Mouse (Mus musculus) cortical plate, adult 2 months (tissue): ENCODE measurements around the gene Prkag1. TPM values are rescaled to one million over a fixed set of nuclear protein-coding genes. Genes with fewer than 3 reads are reported as not detected.

ENCODE experiments used
- H3K27ac ChIP-seq: fragments of 200-500 bp; 2 replicates; pipeline ENCODE4 v1.5.1; 2012; ENCODE audit warnings: low read length, control low read depth, inconsistent platforms; ENCODE audit not compliant: insufficient read depth
- H3K4me1 ChIP-seq: fragments of 200-500 bp; 2 replicates; pipeline ENCODE4 v1.6.1; 2011; ENCODE audit warnings: low read length; ENCODE audit not compliant: control insufficient read depth, insufficient read depth
- H3K4me3 ChIP-seq: fragments of 200-500 bp; 2 replicates; pipeline ENCODE4 v1.5.1; 2011; ENCODE audit warnings: mild to moderate bottlenecking, low read length, control low read depth; ENCODE audit not compliant: insufficient read depth
- CTCF ChIP-seq: fragments of 200-500 bp; IDR thresholded peaks from 2 replicates; pipeline ENCODE4 v1.5.1; 2011; ENCODE audit warnings: mild to moderate bottlenecking, control low read depth, low read length; ENCODE audit not compliant: insufficient read depth; ENCODE audit errors: extremely low read depth
- POLR2A ChIP-seq: fragments of 200-500 bp; IDR thresholded peaks from 2 replicates; pipeline ENCODE4 v1.6.1; 2011; ENCODE audit warnings: mild to moderate bottlenecking, low read length, control low read depth; ENCODE audit not compliant: insufficient read depth; ENCODE audit errors: extremely low read depth
- polyA plus RNA-seq: library from polyadenylated mRNA; depleted of rRNA; stranded (reverse); fragments of >200 nt; gene quantifications from 2 replicates; pipeline ENCODE4 v1.2.3, GENCODE M21; 2012

Gene Prkag1
- polyA plus RNA-seq, 1 experiment: 71.3 TPM

DNA sequence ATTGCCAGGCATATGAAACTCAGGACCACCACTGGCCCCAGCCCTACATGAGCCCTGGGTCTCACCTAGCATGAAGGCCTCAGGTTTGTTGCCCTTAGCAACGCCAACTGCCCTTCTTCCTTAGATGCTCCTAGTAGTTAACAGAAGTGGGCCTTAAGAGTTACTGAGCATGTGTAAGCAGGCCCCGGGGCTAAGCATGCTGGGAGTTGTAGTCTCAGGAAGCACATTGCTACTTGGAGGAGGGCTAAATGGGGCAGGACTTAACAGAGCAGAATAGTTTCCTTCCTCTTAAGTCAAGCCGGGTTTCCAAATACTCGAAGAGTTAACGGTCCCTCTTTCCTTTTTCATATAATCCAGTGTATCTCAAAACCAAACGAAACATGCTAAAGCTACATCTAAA is 36.0 kb upstream of the Prkag1 start:
- Histone ChIP-seq H3K4me3 (no peak overlapping the region), H3K27ac (no peak overlapping the region), H3K4me1 (peaks cover 11% of the 10 kb centered on the region)
- TF ChIP-seq CTCF: no peak
- TF ChIP-seq POLR2A: no peak

DNA sequence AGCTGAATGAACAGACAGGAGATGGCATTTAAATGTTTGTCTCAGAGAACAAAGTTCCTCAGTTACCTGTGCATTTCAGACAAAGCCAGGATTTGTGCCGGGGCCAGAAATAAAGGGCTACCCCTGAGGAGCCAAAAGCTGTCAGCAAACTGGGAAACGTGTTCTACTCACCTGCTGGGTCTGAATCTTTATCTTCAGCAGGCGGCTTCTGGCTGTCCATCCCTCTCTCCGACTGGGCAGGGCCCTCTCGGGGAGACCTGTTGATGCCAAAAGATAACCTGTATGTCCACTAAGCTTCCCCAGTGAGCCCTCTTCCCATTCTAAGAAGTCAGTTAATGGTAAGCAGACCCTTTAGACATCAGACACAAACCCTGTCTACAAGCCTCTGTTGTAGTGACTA is 35.2 kb upstream of the Prkag1 start:
- Histone ChIP-seq H3K4me3 (no peak overlapping the region), H3K4me1 (peaks cover 11% of the 10 kb centered on the region), H3K27ac (no peak overlapping the region)
- TF ChIP-seq CTCF (no peak), POLR2A (no peak)

DNA sequence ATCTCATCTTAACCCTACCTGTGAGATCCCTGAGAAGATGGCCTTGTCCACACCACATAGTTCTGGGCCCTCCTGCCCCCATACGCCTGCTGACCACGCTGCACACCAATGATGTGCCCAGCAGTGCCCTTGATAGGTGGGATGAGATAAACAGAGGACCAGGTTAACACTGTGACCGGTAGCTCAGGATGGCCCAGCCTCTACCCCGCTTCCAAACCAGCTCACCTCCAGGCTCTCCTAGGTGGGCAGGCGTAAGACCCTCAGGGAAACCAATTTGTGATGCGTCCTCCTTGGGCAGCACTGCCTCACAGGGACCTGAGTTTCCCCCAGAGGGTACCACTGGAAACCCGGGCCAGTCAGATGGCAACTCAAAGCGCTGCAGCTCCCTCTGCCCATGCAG is 34.5 kb upstream of the Prkag1 start:
- H3K27ac ChIP-seq: no peak overlapping the region

DNA sequence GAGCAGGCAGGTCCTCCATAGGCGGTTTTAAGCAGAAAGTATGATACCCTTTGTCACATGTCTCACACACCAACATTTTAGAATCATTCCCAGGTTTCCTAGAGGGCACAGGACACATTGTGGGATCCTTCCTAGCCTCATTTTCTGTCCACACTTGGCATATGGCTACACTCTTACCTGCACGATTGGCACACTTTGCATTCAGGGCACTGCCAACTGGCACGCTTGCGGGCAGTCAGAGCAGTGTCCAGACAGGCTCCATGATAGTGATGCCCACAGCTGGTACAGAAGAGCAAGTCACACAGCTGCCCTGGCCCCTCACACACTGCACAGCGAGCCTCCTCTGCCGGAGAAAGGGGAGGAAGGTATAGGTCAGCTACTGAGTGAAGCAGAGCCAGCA is 33.6 kb upstream of the Prkag1 start:
- Histone ChIP-seq H3K27ac (no peak overlapping the region), H3K4me1 (peaks cover 11% of the 10 kb centered on the region), H3K4me3 (no peak overlapping the region)
- TF ChIP-seq POLR2A (no peak), CTCF (no peak)

More for the DNA sequence above, 34.5 kb upstream of the Prkag1 start:
- Histone ChIP-seq H3K4me1 (peaks cover 11% of the 10 kb centered on the region), H3K4me3 (no peak overlapping the region)
- TF ChIP-seq POLR2A: no peak

- TF ChIP-seq CTCF: no peak
- TF ChIP-seq POLR2A: no peak
- Histone ChIP-seq H3K27ac (no peak overlapping the region), H3K4me1 (peaks cover 3% of the 10 kb centered on the region; the same call in 1 of the 2 replicates), H3K4me3 (no peak overlapping the region)
These were observed 32.2 kb upstream of the Prkag1 start for GRCm38 (mm10) chr15:98863451-98863958.

- no peak for TF ChIP-seq POLR2A
- no peaks in the 10 kb centered on the region for H3K4me1 ChIP-seq
- H3K27ac ChIP-seq: no peak overlapping the region
These were observed 30.5 kb upstream of the Prkag1 start for GRCm38 (mm10) chr15:98861701-98862410.

DNA sequence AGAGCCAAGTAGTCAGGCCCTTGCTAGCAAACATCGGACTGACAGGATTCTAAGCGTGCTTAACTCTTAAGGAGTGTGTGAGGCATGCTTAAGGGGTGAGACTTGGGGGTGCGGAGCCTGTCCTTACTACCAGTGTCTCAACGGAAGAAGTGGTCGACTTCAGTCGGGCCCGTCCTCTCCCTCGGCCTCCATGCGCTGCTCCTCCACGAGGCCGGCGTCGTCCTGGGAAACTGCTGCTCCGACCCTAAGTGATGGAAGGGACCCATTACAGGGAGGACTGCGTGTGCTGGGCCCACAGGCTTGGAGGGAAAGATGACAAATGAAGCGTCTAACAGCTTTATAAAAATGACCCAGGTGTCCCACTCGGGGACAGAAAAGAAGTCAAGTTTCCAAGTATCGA is 29.6 kb upstream of the Prkag1 start:
- Histone ChIP-seq H3K4me1 (no peaks in the 10 kb centered on the region), H3K4me3 (no peak overlapping the region), H3K27ac (no peak overlapping the region)
- no peak for TF ChIP-seq POLR2A
- TF ChIP-seq CTCF: no peak

More at GRCm38 (mm10) chr15:98861701-98862410, 30.5 kb upstream of the Prkag1 start:
- H3K4me3 ChIP-seq: no peak overlapping the region

DNA sequence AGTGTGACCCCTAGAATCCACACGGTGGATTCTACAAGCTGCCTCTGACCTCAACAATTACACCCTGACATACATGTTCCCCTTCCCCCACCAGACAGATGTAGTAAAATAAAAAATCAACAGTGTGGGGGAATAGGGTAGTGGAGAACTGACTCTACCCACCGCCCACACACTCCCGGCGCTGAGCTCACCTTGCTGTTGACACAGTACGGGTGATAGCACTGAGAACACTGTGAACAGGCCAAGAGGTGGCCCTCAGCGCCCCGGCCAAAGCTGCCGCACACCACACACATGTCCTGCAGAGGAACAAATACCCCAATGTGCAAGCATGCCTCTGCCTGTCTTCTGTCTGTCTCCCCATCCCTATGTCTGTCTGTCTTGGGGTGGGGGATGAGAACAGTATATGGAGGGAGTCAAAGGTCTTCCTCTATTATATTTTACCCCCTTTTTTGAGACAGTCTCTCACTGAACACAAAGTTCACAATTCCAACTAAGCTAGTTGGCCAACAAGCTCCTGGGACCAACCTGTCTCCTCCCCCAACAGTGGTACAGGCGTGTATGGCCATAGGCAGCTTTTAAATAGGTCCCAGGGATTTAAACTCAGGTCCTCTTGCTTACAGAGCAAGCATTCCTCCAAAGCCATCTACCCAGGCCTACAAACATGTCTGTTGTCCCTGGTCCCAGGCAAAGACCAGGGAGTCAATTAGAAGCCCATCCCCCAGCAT is 28.2 kb upstream of the Prkag1 start:
- H3K27ac ChIP-seq: no peak overlapping the region
- H3K4me3 ChIP-seq: no peak overlapping the region
- TF ChIP-seq POLR2A: no peak
- TF ChIP-seq CTCF: no peak
- no peaks in the 10 kb centered on the region for H3K4me1 ChIP-seq

DNA sequence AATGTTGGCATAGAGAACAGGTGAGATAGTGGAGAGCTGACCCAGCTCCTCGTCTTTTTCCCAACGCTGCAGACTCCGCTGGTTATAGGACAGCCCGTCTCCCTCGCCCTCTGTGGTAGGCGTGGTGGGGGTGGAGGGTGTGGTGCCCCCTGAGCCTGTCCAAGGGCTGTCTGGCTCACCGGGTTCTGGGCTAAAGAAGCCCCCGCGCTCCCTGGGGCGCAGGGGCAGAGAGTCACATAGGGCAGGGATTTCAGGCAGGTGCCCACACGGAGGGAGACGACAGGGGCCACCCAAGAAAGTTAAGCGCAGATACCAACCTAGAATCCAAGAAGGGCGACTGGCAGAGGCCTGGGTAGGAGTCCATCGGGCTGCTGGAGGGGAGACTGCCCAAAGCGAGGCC is 22.9 kb upstream of the Prkag1 start:
- no peak overlapping the region for H3K4me3 ChIP-seq
- H3K27ac ChIP-seq: no peak overlapping the region
- no peaks in the 10 kb centered on the region for H3K4me1 ChIP-seq
- no peak for TF ChIP-seq CTCF
- TF ChIP-seq POLR2A: no peak
